Mouse (Mus musculus) spleen, embryonic (tissue): ENCODE results near the gene Fstl4.

ENCODE experiments used
- CTCF ChIA-PET: fragments of 350-600 bp; sonication (Branson Sonifier 250); formaldehyde crosslinking; loops from one replicate; lab custom pipeline; 2022; lab: Charles Lee

Fstl4 gene

GRCm38 (mm10) chr11:53019509-53019908 is 255.1 kb downstream of the Fstl4 start:
- CTCF ChIA-PET = no interaction called here

DNA sequence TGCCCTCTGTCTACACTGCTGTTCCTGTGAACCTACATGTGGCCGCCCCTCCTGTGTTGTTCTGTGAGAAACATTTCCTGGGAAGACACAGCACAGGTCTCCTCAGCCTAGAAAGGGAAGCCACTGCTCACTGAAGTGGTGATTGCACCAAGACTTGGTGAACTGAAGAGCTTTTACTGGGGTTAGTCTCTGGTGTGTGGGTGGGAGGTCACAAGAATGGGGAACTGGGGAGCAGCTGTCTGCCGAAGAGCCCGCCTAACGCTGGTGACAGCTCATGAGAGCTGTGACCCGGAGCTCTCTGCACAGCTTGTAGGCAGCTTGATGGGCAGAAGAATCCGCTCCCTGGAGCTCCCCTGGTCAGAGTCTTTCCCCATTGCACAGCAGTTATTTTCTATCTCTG is 260.0 kb downstream of the Fstl4 start:
- CTCF ChIA-PET = no interaction called here

DNA sequence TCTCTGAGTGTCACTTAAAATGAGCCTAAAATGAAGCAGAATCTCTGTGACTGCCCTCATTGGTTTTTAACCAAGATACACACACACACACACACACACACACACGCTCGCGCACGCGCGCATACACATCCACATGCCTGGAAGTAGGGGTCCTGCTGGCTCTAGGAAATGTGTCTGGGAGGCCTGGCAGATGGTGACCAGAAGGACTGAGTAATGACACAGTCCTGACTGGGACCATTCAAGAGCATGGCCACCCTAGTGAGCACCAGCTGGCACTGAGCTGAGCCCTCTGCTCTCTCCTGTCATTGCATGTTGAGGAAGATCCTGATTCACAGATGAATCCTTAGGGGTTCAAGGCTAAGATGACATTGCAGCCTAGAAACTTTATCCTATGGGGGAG is 261.3 kb downstream of the Fstl4 start:
- CTCF ChIA-PET = interaction anchor here (0.7 kb wide), 1 partner anchor 13 kb away, joined by 7 read pairs; no protein-coding TSS in a partner anchor

DNA sequence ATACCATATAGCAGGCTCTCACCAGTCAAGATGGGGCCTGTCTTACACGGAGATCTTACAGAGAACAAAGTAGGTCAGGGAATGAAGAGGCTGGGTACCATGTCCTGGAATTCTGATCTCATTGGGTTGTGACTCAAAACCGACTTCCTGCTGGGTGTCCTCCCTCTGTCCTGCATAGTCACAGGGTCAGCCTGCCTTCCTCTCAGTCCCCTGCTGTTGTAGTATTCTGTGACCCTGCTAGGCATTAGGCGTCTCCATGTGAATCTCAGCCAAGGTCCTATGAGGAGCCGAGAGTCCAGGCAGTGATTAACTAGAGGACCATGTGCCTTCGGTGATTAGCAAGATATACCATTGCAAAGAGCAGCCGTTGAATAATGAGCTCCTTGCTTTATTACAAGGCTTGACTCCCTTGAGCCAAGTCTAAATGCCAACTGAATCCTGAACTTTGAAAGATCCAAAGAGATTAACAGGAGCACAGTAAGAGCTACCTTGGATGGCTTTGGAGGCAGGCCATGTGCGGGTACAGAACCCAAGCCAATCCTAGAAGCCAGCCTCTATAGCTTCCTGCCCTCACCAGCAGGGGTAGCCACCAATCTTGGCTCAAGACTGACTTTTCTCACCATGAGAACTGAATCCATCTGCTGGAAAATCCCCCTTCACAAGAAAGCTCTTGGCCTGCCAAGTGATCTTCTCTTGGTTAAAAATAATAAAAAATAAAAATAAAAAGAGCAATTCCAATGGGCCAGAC is 264.2 kb downstream of the Fstl4 start:
- CTCF ChIA-PET = no interaction called here

DNA sequence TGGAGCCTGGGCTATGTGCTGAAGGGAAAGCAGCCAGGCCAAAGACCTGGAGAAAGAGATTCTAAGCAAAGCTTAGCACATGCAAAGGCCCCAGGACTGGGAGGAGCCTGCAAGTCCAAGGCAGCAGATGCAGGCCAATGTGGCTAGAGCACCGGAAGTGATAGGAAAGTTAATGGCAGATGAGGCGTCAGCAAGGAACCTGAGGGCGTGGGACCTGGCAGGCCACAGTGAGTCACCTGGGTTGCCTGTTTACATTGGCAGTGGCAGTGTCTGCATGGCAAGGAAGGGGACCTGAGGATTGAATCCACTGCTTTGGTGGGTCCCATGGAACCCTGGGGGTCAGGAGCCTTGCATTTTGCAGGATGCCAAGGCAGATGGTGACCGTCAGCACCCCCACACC is 267.3 kb downstream of the Fstl4 start:
- CTCF ChIA-PET = no interaction called here

GRCm38 (mm10) chr11:53032336-53032735 is 267.9 kb downstream of the Fstl4 start:
- CTCF ChIA-PET = no interaction called here

DNA sequence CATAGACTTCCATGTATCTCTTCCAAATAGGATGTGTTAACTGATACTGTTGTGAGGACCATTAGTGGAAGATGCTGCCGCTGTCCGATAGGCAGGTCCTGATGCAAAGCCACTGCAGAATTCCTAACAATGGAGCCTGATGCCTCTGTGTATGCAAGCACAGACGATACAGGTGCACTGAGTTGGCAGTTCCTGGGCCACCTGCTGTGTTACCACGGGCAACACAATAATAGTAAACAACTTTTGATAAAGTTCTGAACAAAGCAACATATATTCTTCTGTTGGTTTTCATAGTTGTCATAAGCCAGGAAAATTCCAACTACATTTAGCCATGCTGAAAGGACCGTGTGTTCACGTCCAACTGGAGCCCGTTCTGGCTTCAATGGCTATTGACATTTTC is 271.0 kb downstream of the Fstl4 start:
- CTCF ChIA-PET = no interaction called here

- CTCF ChIA-PET = no interaction called here
Observed at GRCm38 (mm10) chr11:53046850-53047249, 282.4 kb downstream of the Fstl4 start.

GRCm38 (mm10) chr11:53054151-53054550 is 289.7 kb downstream of the Fstl4 start:
- CTCF ChIA-PET = no interaction called here

DNA sequence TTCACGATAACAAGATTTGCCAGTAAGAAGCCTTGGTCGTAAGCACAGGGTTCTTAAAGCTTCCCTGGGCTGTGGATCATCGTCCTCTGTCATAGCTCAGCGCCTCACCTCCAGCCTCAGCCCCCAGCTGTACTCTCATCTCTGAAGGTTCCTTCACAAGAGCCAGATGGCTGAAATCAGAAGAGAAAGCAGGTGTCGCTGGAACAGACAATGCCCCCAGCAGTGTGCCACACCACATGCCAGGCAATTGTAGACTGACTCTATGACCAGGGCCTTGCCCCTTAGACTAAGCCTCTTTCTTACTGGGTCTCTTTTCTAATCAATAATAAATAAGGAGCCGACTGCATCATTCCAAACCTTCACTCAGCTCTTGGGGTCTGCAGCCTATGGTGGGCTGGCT is 291.5 kb downstream of the Fstl4 start:
- CTCF ChIA-PET = no interaction called here

- CTCF ChIA-PET = no interaction called here
Observed at GRCm38 (mm10) chr11:53056781-53057180, 292.3 kb downstream of the Fstl4 start.

GRCm38 (mm10) chr11:53057821-53058553 is 293.6 kb downstream of the Fstl4 start:
- CTCF ChIA-PET = no interaction called here

DNA sequence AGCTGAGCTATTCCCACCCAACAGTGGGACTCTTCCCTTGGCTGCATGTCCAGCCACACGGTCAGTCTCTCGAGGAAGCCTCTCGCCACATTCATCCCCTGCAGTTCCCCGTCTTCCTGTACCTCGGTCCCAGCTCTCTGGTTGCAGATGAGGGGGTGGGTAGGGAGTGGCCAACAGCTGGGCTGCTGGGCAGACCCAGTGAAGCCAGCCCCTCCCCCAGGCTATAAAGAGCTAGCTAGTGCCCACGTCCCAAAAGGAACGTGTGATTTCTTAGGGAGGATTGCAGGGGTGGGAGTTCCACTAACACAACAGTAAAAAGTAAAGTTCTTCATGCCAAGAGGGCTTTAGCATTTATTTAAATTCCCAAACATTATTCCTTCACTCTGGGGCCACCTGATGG is 294.1 kb downstream of the Fstl4 start:
- CTCF ChIA-PET = no interaction called here

GRCm38 (mm10) chr11:53067699-53068478 is 303.5 kb downstream of the Fstl4 start:
- CTCF ChIA-PET = interaction anchor here (0.7 kb wide), 1 partner anchor 114 kb away, joined by 3 read pairs; no protein-coding TSS in a partner anchor

- CTCF ChIA-PET = no interaction called here
Observed at GRCm38 (mm10) chr11:53068479-53069065, 304.1 kb downstream of the Fstl4 start.

DNA sequence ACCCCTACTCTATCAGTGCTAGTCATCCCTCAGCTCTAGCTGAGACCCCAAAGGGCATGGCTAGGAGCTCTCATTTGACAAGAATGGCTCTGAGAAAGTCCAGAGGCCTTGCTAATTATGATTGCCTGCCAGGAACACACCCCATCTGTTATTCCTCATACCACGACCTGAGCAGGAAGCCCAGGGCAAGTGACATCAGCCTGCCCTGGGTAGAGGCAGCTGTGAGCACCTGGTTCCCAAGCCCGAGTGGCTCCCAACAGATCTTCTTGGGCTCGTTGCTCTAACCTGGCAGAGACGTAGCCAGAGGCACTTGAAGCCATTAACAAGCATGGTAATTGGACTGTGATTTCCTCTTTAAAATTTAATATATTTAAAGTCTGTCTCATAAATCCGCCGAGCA is 305.3 kb downstream of the Fstl4 start:
- CTCF ChIA-PET = no interaction called here

GRCm38 (mm10) chr11:53071602-53072001 is 307.2 kb downstream of the Fstl4 start:
- CTCF ChIA-PET = no interaction called here

- CTCF ChIA-PET = no interaction called here
Observed at GRCm38 (mm10) chr11:53077641-53078040, 313.2 kb downstream of the Fstl4 start.

GRCm38 (mm10) chr11:53078419-53079334 is 314.2 kb downstream of the Fstl4 start:
- CTCF ChIA-PET = no interaction called here

GRCm38 (mm10) chr11:53081310-53081709 is 316.9 kb downstream of the Fstl4 start:
- CTCF ChIA-PET = no interaction called here

- CTCF ChIA-PET = no interaction called here
Observed at GRCm38 (mm10) chr11:53085367-53085766, 320.9 kb downstream of the Fstl4 start.
